9 mouse cellular contexts compared by ENCODE assay signal in the genomic region with DNA sequence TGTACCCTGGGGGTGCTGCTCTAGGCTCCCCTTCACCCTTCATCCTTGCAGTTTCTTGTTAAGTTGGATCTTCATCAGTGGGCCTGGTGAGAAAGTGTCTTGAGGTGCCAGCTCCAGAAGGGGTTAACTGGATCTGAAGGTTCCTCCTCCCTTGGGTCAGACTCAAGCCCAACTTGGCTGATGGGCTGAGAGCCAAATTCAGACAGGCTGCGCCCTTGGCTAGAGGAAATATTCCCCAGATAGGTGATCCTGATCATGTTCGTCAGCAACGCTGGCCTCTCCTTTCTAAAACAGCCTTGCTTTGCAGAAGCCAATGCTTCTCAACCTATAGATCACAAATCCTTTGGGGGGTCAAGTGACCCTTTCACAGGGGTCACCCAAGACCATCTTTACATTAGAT. TPM values are rescaled to one million over a fixed set of nuclear protein-coding genes. Genes with fewer than 3 reads are reported as not detected.
"Had no signal": no experiment of that assay in that cellular context is flagged by ENCODE, and none has a peak within 500 bp of the region (broad histone marks: within the 10 kb centered on the region; RNA-seq: fewer than 3 reads in every experiment).

No protein-coding gene starts in this region.

- DNase-seq: liver, postnatal 0 days; lung, adult 2 months; lung, postnatal 14 days; lung, postnatal 36 days; right cerebral cortex, postnatal 14 days; spleen, adult 18-20 months; thymus, adult 18-20 months; thymus, postnatal 14 days; thymus, postnatal 4 days had no signal

RNA-seq across cellular contexts. Expression of a gene that starts 27.1 kb away (rescaled TPM):
- polyA plus RNA-seq: liver, postnatal 0 days had no signal
